Mouse (Mus musculus): ENCODE measurements around the gene Ccl7. TPM values are rescaled to one million over a fixed set of nuclear protein-coding genes. Genes with fewer than 3 reads are reported as not detected.

Ccl7 gene
- polyA plus RNA-seq, 1 experiment = not detected

GRCm38 (mm10) chr11:82011411-82012193 is 33.9 kb upstream of the Ccl7 start:
- Histone ChIP-seq H3K27me3 (replicated peaks) (peaks cover 9% of the 10 kb centered on the region), H3K9me3 (0 out of 2 replicates have a peak, but pooled peaks cover 4% of the 10 kb centered on the region), H3K4me3 (replicated peaks) (no peak overlapping the region), H3K4me1 (peaks cover 10% of the 10 kb centered on the region), H3K36me3 (replicated peaks; ENCODE audit: low read length) (no peaks in the 10 kb centered on the region)
- TF ChIP-seq FLI1 (IDR thresholded peaks at IDR 0.05; ENCODE audit: low read length) = no peak
- TF ChIP-seq GATA1 (IDR thresholded peaks at IDR 0.05; ENCODE audit: borderline replicate concordance, low read length) = no peak

- TF ChIP-seq FLI1 (IDR thresholded peaks at IDR 0.05; ENCODE audit: low read length) (no peak), GATA1 (IDR thresholded peaks at IDR 0.05; ENCODE audit: borderline replicate concordance, low read length) (no peak)
- Histone ChIP-seq H3K9me3 (0 out of 2 replicates have a peak, but pooled peaks cover 4% of the 10 kb centered on the region), H3K36me3 (replicated peaks; ENCODE audit: low read length) (no peaks in the 10 kb centered on the region), H3K4me3 (replicated peaks) (no peak overlapping the region), H3K27me3 (replicated peaks) (no peaks in the 10 kb centered on the region), H3K4me1 (no peaks in the 10 kb centered on the region)
Observed at GRCm38 (mm10) chr11:82013756-82014155, 31.8 kb upstream of the Ccl7 start.

- H3K36me3 ChIP-seq (replicated peaks; ENCODE audit: low read length) = no peaks in the 10 kb centered on the region
- H3K4me1 ChIP-seq = no peaks in the 10 kb centered on the region
- TF ChIP-seq FLI1 (IDR thresholded peaks at IDR 0.05; ENCODE audit: low read length) (no peak), GATA1 (IDR thresholded peaks at IDR 0.05; ENCODE audit: borderline replicate concordance, low read length) (no peak)
- H3K27me3 ChIP-seq (replicated peaks) = no peaks in the 10 kb centered on the region
- no peak overlapping the region for H3K4me3 ChIP-seq (replicated peaks)
- H3K9me3 ChIP-seq = 0 out of 2 replicates have a peak, but pooled peaks cover 4% of the 10 kb centered on the region
Observed at GRCm38 (mm10) chr11:82015066-82015465, 30.4 kb upstream of the Ccl7 start.

GRCm38 (mm10) chr11:82016181-82016780 is 29.2 kb upstream of the Ccl7 start:
- Histone ChIP-seq H3K4me1 (no peaks in the 10 kb centered on the region), H3K9me3 (0 out of 2 replicates have a peak, but pooled peaks cover 4% of the 10 kb centered on the region), H3K27me3 (replicated peaks) (no peaks in the 10 kb centered on the region), H3K4me3 (replicated peaks) (no peak overlapping the region), H3K36me3 (replicated peaks; ENCODE audit: low read length) (no peaks in the 10 kb centered on the region)
- TF ChIP-seq GATA1 (IDR thresholded peaks at IDR 0.05; ENCODE audit: borderline replicate concordance, low read length) (no peak), FLI1 (IDR thresholded peaks at IDR 0.05; ENCODE audit: low read length) (no peak)

GRCm38 (mm10) chr11:82019389-82019788 is 26.1 kb upstream of the Ccl7 start:
- H3K36me3 ChIP-seq (replicated peaks; ENCODE audit: low read length) = no peaks in the 10 kb centered on the region
- H3K4me1 ChIP-seq = no peaks in the 10 kb centered on the region
- no peaks in the 10 kb centered on the region for H3K9me3 ChIP-seq
- H3K4me3 ChIP-seq (replicated peaks) = no peak overlapping the region
- H3K27me3 ChIP-seq (replicated peaks) = no peaks in the 10 kb centered on the region
- no peak for TF ChIP-seq FLI1 (IDR thresholded peaks at IDR 0.05; ENCODE audit: low read length)
- TF ChIP-seq GATA1 (IDR thresholded peaks at IDR 0.05; ENCODE audit: borderline replicate concordance, low read length) = no peak

GRCm38 (mm10) chr11:82019793-82020192 is 25.7 kb upstream of the Ccl7 start:
- H3K9me3 ChIP-seq = no peaks in the 10 kb centered on the region
- no peaks in the 10 kb centered on the region for H3K27me3 ChIP-seq (replicated peaks)
- no peaks in the 10 kb centered on the region for H3K4me1 ChIP-seq
- H3K36me3 ChIP-seq (replicated peaks; ENCODE audit: low read length) = no peaks in the 10 kb centered on the region
- H3K4me3 ChIP-seq (replicated peaks) = no peak overlapping the region
- TF ChIP-seq GATA1 (IDR thresholded peaks at IDR 0.05; ENCODE audit: borderline replicate concordance, low read length) (no peak), FLI1 (IDR thresholded peaks at IDR 0.05; ENCODE audit: low read length) (no peak)

GRCm38 (mm10) chr11:82021406-82021805 is 24.1 kb upstream of the Ccl7 start:
- H3K27me3 ChIP-seq (replicated peaks) = no peaks in the 10 kb centered on the region
- H3K4me1 ChIP-seq = no peaks in the 10 kb centered on the region
- H3K36me3 ChIP-seq (replicated peaks; ENCODE audit: low read length) = no peaks in the 10 kb centered on the region
- no peak overlapping the region for H3K4me3 ChIP-seq (replicated peaks)
- H3K9me3 ChIP-seq = no peaks in the 10 kb centered on the region
- TF ChIP-seq FLI1 (IDR thresholded peaks at IDR 0.05; ENCODE audit: low read length) (no peak), GATA1 (IDR thresholded peaks at IDR 0.05; ENCODE audit: borderline replicate concordance, low read length) (no peak)

GRCm38 (mm10) chr11:82022504-82023056 is 22.9 kb upstream of the Ccl7 start:
- no peaks in the 10 kb centered on the region for H3K9me3 ChIP-seq

GRCm38 (mm10) chr11:82023769-82024168 is 21.7 kb upstream of the Ccl7 start:
- H3K4me1 ChIP-seq = no peaks in the 10 kb centered on the region

More at GRCm38 (mm10) chr11:82022504-82023056, 22.9 kb upstream of the Ccl7 start:
- TF ChIP-seq GATA1 (IDR thresholded peaks at IDR 0.05; ENCODE audit: borderline replicate concordance, low read length) (no peak), FLI1 (IDR thresholded peaks at IDR 0.05; ENCODE audit: low read length) (no peak)
- Histone ChIP-seq H3K4me3 (replicated peaks) (no peak overlapping the region), H3K4me1 (no peaks in the 10 kb centered on the region), H3K27me3 (replicated peaks) (no peaks in the 10 kb centered on the region), H3K36me3 (replicated peaks; ENCODE audit: low read length) (no peaks in the 10 kb centered on the region)

GRCm38 (mm10) chr11:82030171-82030570 is 15.3 kb upstream of the Ccl7 start:
- Histone ChIP-seq H3K36me3 (replicated peaks; ENCODE audit: low read length) (no peaks in the 10 kb centered on the region), H3K4me1 (no peaks in the 10 kb centered on the region), H3K27me3 (replicated peaks) (peaks cover 2% of the 10 kb centered on the region), H3K9me3 (no peaks in the 10 kb centered on the region), H3K4me3 (replicated peaks) (no peak overlapping the region)
- TF ChIP-seq FLI1 (IDR thresholded peaks at IDR 0.05; ENCODE audit: low read length) (no peak), GATA1 (IDR thresholded peaks at IDR 0.05; ENCODE audit: borderline replicate concordance, low read length) (no peak)

More at GRCm38 (mm10) chr11:82023769-82024168, 21.7 kb upstream of the Ccl7 start:
- TF ChIP-seq GATA1 (IDR thresholded peaks at IDR 0.05; ENCODE audit: borderline replicate concordance, low read length) (no peak), FLI1 (IDR thresholded peaks at IDR 0.05; ENCODE audit: low read length) (no peak)
- Histone ChIP-seq H3K9me3 (no peaks in the 10 kb centered on the region), H3K4me3 (replicated peaks) (no peak overlapping the region), H3K36me3 (replicated peaks; ENCODE audit: low read length) (no peaks in the 10 kb centered on the region), H3K27me3 (replicated peaks) (peaks cover 2% of the 10 kb centered on the region)

Data from megakaryocyte, embryonic 14.5 days (primary cell).